Mouse (Mus musculus) ES-Bruce4 (cell line): Measurements from ENCODE around the gene 9530053A07Rik.

Experiments
- CTCF ChIP-seq: IDR thresholded peaks from one replicate; pipeline ENCODE4 v1.8.1; 2011; ENCODE audit warnings: low read depth, low read length
- EP300 ChIP-seq: IDR thresholded peaks from 2 replicates; pipeline ENCODE4 v1.6.1; 2011; ENCODE audit warnings: low read depth, low read length; ENCODE audit not compliant: insufficient read depth

DNA sequence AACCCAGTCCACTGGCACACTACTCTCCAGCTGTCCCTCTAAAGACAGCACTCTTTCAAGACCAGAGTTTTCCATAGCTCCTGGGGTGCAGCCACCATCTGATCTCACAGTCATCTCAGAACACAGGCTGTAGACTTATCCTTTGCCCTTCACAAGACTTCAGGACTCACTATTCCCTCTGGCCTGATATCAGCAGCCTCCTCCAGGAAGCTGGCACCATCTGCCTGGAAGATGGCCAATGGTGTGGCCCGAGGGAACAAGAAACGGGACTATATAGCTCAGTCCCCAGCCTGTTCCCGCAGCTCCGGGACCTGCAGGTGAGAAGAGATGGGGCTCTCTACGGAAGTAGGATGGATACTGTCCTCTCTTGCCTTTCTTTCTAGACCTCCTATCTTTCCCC lies at the start of gene 9530053A07Rik:
- TF ChIP-seq EP300 (no peak), CTCF (no peak)
